Mouse (Mus musculus): Measurements from ENCODE around the gene Cemip.
A peak's percentile ranks its signal among the peaks of the same experiment; 100 is the strongest.
"Not testable (repeated sequence)": the region's sequence is repeated elsewhere in the genome, so short reads cannot be mapped to it uniquely, and the experiment has no call there.

Gene Cemip

GRCm38 (mm10) chr7:84086039-84086829, at the start of gene Cemip:
Gene Cemip, minus strand, starts transcription at chr7:84086502.
- DNase-seq, result peak; percentile 93

GRCm38 (mm10) chr7:84132704-84133103, 46.4 kb upstream of the Cemip start:
- peak; percentile 84 for DNase-seq

GRCm38 (mm10) chr7:84131736-84132135, 45.4 kb upstream of the Cemip start:
- DNase-seq, result peak; percentile 37

GRCm38 (mm10) chr7:84128661-84129060, 42.4 kb upstream of the Cemip start:
- DNase-seq, result peak; percentile 55

- DNase-seq, result no peak
These were observed 39.4 kb upstream of the Cemip start for GRCm38 (mm10) chr7:84125730-84126129.

- not testable (repeated sequence) for DNase-seq
These were observed 37.3 kb upstream of the Cemip start for GRCm38 (mm10) chr7:84123651-84124050.

- DNase-seq, result no peak
These were observed 35.5 kb upstream of the Cemip start for GRCm38 (mm10) chr7:84121778-84122177.

GRCm38 (mm10) chr7:84120142-84120760, 33.9 kb upstream of the Cemip start:
- DNase-seq, result peak; percentile 7

GRCm38 (mm10) chr7:84119216-84120105, 33.2 kb upstream of the Cemip start:
- DNase-seq, result no peak

GRCm38 (mm10) chr7:84117543-84118122, 31.3 kb upstream of the Cemip start:
- no peak for DNase-seq

GRCm38 (mm10) chr7:84116621-84117542, 30.6 kb upstream of the Cemip start:
- DNase-seq, result no peak

- peak; percentile 32 for DNase-seq
These were observed 29.1 kb upstream of the Cemip start for GRCm38 (mm10) chr7:84115385-84115784.

GRCm38 (mm10) chr7:84114775-84115174, 28.5 kb upstream of the Cemip start:
- DNase-seq, result no peak

GRCm38 (mm10) chr7:84113035-84113390, 26.7 kb upstream of the Cemip start:
- no peak for DNase-seq

- DNase-seq, result no peak
These were observed 26.2 kb upstream of the Cemip start for GRCm38 (mm10) chr7:84112351-84113034.

GRCm38 (mm10) chr7:84111716-84112350, 25.5 kb upstream of the Cemip start:
- DNase-seq, result no peak

GRCm38 (mm10) chr7:84106942-84107341, 20.6 kb upstream of the Cemip start:
- DNase-seq, result no peak

GRCm38 (mm10) chr7:84102589-84102988, 16.3 kb upstream of the Cemip start:
- DNase-seq, result no peak

GRCm38 (mm10) chr7:84100672-84101071, 14.4 kb upstream of the Cemip start:
- no peak for DNase-seq

GRCm38 (mm10) chr7:84098098-84098497, 11.8 kb upstream of the Cemip start:
- DNase-seq, result no peak

GRCm38 (mm10) chr7:84096501-84096900, 10.2 kb upstream of the Cemip start:
- DNase-seq, result peak; percentile 78
